Mouse (Mus musculus) limb, embryonic 15.5 days (tissue): ENCODE results near the gene Tjp3. TPM values are rescaled to one million over a fixed set of nuclear protein-coding genes. Genes with fewer than 3 reads are reported as not detected.
"Not testable (repeated sequence)": the region's sequence is repeated elsewhere in the genome, so short reads cannot be mapped to it uniquely, and the experiment has no call there.

Experiments
- ATAC-seq: fragments of 200-750 bp; cut with Nextera tagmentation; 2 replicates; pipeline ENCODE4 v1.8.0; 2017; ENCODE audit warnings: low read depth, moderate TSS enrichment; ENCODE audit not compliant: insufficient number of reproducible peaks, low FRiP score, low TSS enrichment
- H3K27ac ChIP-seq: fragments of 300-500 bp; sonication (generic); 2 replicates; pipeline ENCODE4 v1.5.1; 2015; ENCODE audit warnings: moderate library complexity, mild to moderate bottlenecking, inconsistent platforms
- H3K27me3 ChIP-seq: fragments of 300-500 bp; sonication (generic); 2 replicates; pipeline ENCODE4 v1.6.1; 2015; ENCODE audit warnings: inconsistent platforms
- H3K36me3 ChIP-seq: fragments of 300-500 bp; sonication (generic); 2 replicates; pipeline ENCODE4 v1.6.1; 2015; ENCODE audit warnings: inconsistent platforms
- H3K4me1 ChIP-seq: fragments of 300-500 bp; sonication (generic); 2 replicates; pipeline ENCODE4 v1.6.1; 2015; ENCODE audit warnings: inconsistent platforms
- H3K4me2 ChIP-seq: fragments of 300-500 bp; sonication (generic); 2 replicates; pipeline ENCODE4 v1.6.1; 2015; ENCODE audit warnings: mild to moderate bottlenecking, inconsistent platforms
- H3K4me3 ChIP-seq: fragments of 300-500 bp; sonication (generic); 2 replicates; pipeline ENCODE4 v1.5.1; 2015; ENCODE audit warnings: mild to moderate bottlenecking, inconsistent platforms
- H3K9ac ChIP-seq: fragments of 300-500 bp; sonication (generic); 2 replicates; pipeline ENCODE4 v1.6.1; 2015; ENCODE audit warnings: inconsistent platforms
- H3K9me3 ChIP-seq: fragments of 300-500 bp; sonication (generic); 2 replicates; pipeline ENCODE4 v1.6.1; 2016; ENCODE audit warnings: inconsistent platforms
- WGBS: fragments of 180-500 bp; shearing (Covaris S2); methylation state at CpG from one replicate; pipeline ENCODE4 v1.1.7; 2015; 5-methylcytosine and 5-hydroxymethylcytosine counted together
- polyA plus RNA-seq: library from polyadenylated mRNA; unstranded; fragments of >200 nt; fragmentation: Nextera tagmentation; extraction: Ambion mirVana; gene quantifications from 2 replicates; pipeline ENCODE4 v1.2.1, GENCODE M21; 2015

The Tjp3 gene
- polyA plus RNA-seq, 1 experiment from 2014 or later: 9.9 TPM

DNA sequence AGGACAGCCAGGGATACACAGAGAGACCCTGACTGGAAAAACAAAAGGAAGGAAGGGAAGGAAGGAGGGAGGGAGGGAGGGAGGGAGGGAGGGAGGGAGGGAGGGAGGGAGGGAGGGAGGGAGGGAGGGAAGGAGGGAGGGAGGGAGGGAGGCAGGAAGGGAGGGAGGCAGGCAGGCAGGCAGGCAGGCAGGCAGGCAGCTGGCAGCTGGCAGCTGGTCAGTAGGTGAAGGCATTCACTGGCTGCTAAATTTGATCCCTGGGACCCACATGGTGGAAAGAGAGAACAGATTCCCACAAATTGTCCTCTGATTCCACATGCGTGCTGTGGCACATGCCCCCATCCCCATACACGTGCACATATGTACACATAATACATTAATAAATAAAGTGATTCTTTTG, 52.8 kb downstream of the Tjp3 start:
- Histone ChIP-seq H3K27ac (no peak overlapping the region), H3K9ac (no peak overlapping the region), H3K4me1 (peaks cover 15% of the 10 kb centered on the region), H3K4me3 (no peak overlapping the region), H3K36me3 (no peaks in the 10 kb centered on the region), H3K4me2 (no peak overlapping the region), H3K9me3 (no peaks in the 10 kb centered on the region), H3K27me3 (peaks cover 46% of the 10 kb centered on the region)
- ATAC-seq: no peak
- WGBS: 80% methylated on average over 2 of the region's 2 CpGs

DNA sequence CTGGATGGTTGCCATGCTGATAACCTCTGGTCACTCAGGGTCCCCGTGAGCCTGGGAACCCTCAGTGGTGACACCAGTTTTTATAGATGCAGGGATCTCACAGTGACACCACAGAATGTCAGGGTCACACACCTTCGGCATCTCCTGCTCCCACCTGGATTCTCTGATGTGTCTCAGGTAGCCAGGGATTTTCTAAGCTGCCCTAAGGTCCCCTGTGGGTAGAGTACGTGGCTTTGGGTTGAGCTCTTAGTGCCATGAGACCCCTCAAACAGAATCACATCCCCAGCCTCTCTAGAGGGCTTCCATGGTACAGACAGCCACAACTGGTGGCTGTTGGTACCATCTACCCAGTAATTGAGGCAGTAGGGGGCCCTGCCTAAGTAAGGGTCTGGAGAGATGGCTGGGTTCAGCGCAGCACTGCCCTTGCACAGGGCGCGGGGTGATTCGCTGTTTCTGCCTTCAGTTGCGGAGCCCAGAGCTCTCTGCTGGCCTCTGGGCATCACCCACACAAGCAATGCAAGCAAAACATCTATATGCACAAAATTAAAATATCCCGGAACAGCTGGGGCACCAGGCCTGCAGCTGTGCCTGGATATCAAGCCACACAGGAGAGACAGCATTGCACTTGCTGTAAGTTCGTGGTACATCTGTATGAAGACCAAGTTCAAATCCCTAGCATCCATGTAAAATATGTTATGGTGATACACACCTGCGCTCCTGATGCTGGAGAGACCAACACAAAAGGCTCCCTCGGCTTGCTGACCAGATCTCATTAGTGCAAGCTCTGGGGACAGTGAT, 54.7 kb downstream of the Tjp3 start:
- no peaks in the 10 kb centered on the region for H3K36me3 ChIP-seq
- H3K9me3 ChIP-seq: no peaks in the 10 kb centered on the region
- 86% methylated on average over 12 of the region's 12 CpGs for WGBS
- no peak overlapping the region for H3K27ac ChIP-seq
- H3K9ac ChIP-seq: no peak overlapping the region
- no peak overlapping the region for H3K4me3 ChIP-seq
- H3K4me1 ChIP-seq: peaks cover 24% of the 10 kb centered on the region
- H3K4me2 ChIP-seq: no peak overlapping the region
- H3K27me3 ChIP-seq: peaks cover 48% of the 10 kb centered on the region
- no peak for ATAC-seq

DNA sequence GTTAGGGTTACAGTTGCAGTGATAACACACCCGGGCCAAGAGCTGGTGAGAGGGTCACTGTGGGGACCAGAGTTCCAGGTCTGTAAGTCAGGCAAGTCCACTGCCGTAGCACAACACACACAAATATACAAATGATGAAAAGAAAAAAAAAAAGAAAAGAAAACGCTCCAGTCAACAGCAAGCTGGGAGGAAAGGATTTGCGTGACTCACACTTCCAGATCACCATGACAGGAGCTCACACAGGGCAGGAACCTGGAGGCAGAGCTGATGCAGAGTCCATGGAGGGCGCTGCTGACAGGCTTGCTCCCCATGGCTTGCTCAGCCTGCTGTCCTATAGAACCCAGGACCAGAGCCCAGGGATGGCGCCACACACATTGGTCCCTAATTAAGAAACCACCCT, 57.2 kb downstream of the Tjp3 start:
- Histone ChIP-seq H3K36me3 (no peaks in the 10 kb centered on the region), H3K9me3 (no peaks in the 10 kb centered on the region), H3K9ac (no peak overlapping the region), H3K4me2 (no peak overlapping the region), H3K4me3 (no peak overlapping the region), H3K27ac (no peak overlapping the region), H3K4me1 (peaks cover 25% of the 10 kb centered on the region), H3K27me3 (peaks cover 48% of the 10 kb centered on the region)
- ATAC-seq: no peak
- 81% methylated on average over 6 of the region's 6 CpGs for WGBS

- peak overlapping the region; percentile 73 for H3K4me2 ChIP-seq
- ATAC-seq: peak; percentile 30; the same call in 1 of the 2 replicates
- H3K4me1 ChIP-seq: peaks cover 25% of the 10 kb centered on the region
- 0 out of 2 replicates have a peak overlapping the region, but pooled peaks have one; percentile 27 for H3K27ac ChIP-seq
- H3K27me3 ChIP-seq: peaks cover 51% of the 10 kb centered on the region
- H3K4me3 ChIP-seq: peak overlapping the region; percentile 73
- no peaks in the 10 kb centered on the region for H3K9me3 ChIP-seq
- H3K9ac ChIP-seq: peak overlapping the region; percentile 73
- no peaks in the 10 kb centered on the region for H3K36me3 ChIP-seq
- WGBS: under 1% methylated on average over 20 of the region's 28 CpGs
These were observed 58.2 kb downstream of the Tjp3 start for GRCm38 (mm10) chr10:81233226-81233585.

- H3K27me3 ChIP-seq: peaks cover 51% of the 10 kb centered on the region
- no peaks in the 10 kb centered on the region for H3K9me3 ChIP-seq
- 0 out of 2 replicates have a peak within 1 kb of the TSS, but pooled peaks have one; percentile 27 for H3K27ac ChIP-seq
- H3K36me3 ChIP-seq: no peaks in the 10 kb centered on the region
- peaks cover 21% of the 10 kb centered on the region for H3K4me1 ChIP-seq
- H3K9ac ChIP-seq: peak within 1 kb of the TSS; percentile 73
- peak; percentile 78 for ATAC-seq
- peak within 1 kb of the TSS; percentile 73 for H3K4me2 ChIP-seq
- 8% methylated on average over 29 of the region's 29 CpGs for WGBS
- H3K4me3 ChIP-seq: peak within 1 kb of the TSS; percentile 73
These were observed 58.7 kb downstream of the Tjp3 start, which contains the start of gene Zfr2 for GRCm38 (mm10) chr10:81232580-81233225. Gene Zfr2 (plus strand): TSS chr10:81233155.

DNA sequence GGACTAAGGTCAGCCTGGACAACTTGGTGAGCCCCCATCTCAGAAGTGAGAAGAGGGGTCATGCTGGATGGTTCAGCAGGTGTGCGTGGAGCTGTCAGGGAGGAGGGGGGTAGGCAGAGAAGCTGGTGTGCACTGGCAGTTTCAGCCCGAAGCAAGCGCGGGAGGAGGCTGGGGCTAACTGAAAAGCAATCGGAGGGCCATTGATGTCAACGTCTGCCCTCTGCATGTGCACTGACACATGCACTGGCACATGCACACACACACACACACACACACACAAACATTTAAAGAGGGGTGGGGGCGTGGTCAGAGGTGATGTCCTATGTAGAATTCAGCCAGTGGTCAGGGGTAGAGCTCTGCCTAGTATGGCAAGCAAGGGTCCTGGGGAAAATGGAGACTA, 59.9 kb downstream of the Tjp3 start:
- no peak for ATAC-seq
- no peak overlapping the region for H3K27ac ChIP-seq
- H3K4me3 ChIP-seq: no peak overlapping the region
- peaks cover 20% of the 10 kb centered on the region for H3K4me1 ChIP-seq
- no peaks in the 10 kb centered on the region for H3K36me3 ChIP-seq
- H3K4me2 ChIP-seq: no peak overlapping the region
- peaks cover 50% of the 10 kb centered on the region for H3K27me3 ChIP-seq
- no peak overlapping the region for H3K9ac ChIP-seq
- 49% methylated on average over 7 of the region's 7 CpGs for WGBS
- no peaks in the 10 kb centered on the region for H3K9me3 ChIP-seq

GRCm38 (mm10) chr10:81230438-81231332, 60.7 kb downstream of the Tjp3 start, which contains the start of gene Atcay:
Gene Atcay (minus strand): TSS chr10:81230833.
- H3K4me1 ChIP-seq: peaks cover 20% of the 10 kb centered on the region
- no peaks in the 10 kb centered on the region for H3K36me3 ChIP-seq
- ATAC-seq: no peak
- no peaks in the 10 kb centered on the region for H3K9me3 ChIP-seq
- H3K4me3 ChIP-seq: 0 out of 2 replicates have a peak within 1 kb of the TSS, but pooled peaks have one; percentile 8
- peaks cover 50% of the 10 kb centered on the region for H3K27me3 ChIP-seq
- H3K27ac ChIP-seq: no peak within 1 kb of the TSS
- H3K9ac ChIP-seq: no peak within 1 kb of the TSS; the same call in 1 of the 2 replicates
- 9% methylated on average over 27 of the region's 27 CpGs for WGBS
- H3K4me2 ChIP-seq: peak within 1 kb of the TSS; percentile 30; the same call in 1 of the 2 replicates

DNA sequence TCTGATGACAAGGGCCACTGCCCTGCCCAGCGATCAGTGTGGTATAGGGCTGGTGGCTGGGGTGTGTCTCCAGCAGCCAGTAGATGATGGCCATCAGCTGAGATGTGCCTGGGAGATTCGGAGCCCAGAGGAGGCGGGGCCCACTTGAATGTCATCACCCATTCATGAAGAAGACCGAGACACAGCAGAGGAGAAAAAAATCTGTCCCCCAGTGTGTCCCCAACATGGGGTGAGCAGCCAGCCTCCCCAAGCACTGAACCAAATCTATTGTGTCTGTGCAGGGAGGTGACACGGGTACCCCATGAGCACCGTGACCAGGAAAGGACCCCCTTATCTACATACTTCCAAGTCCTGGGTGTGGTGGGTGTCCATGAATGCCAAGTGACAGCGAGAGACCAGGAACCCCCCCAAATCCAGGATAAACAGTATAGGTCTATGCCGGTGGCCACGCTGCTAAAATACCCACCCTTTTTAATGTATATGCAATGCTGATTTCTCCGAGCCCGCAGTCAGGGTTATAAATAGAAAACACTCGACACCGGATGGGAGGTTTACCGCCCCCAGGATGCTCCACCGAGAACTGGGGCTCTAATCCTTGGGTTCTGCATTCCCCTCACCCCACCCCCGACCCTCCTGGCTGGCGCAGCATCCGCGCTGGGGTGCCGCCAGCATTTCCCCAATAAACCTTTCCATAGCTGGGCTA, 61.5 kb downstream of the Tjp3 start:
- WGBS: 10% methylated on average over 20 of the region's 20 CpGs
- H3K27me3 ChIP-seq: peaks cover 50% of the 10 kb centered on the region
- no peak for ATAC-seq
- H3K36me3 ChIP-seq: no peaks in the 10 kb centered on the region
- H3K27ac ChIP-seq: no peak overlapping the region
- H3K4me2 ChIP-seq: peak overlapping the region; percentile 30; the same call in 1 of the 2 replicates
- 0 out of 2 replicates have a peak overlapping the region, but pooled peaks have one; percentile 8 for H3K4me3 ChIP-seq
- H3K9me3 ChIP-seq: no peaks in the 10 kb centered on the region
- peaks cover 20% of the 10 kb centered on the region for H3K4me1 ChIP-seq
- no peak overlapping the region for H3K9ac ChIP-seq

GRCm38 (mm10) chr10:81223731-81224130, 67.7 kb downstream of the Tjp3 start:
- H3K9me3 ChIP-seq, H3K4me2 ChIP-seq, H3K4me3 ChIP-seq, ATAC-seq, H3K4me1 ChIP-seq, H3K36me3 ChIP-seq, H3K27ac ChIP-seq, H3K9ac ChIP-seq: not testable (repeated sequence)
- peaks cover 15% of the 10 kb centered on the region for H3K27me3 ChIP-seq
- WGBS: 46% methylated on average over 2 of the region's 2 CpGs
